Mouse (Mus musculus) gonadal fat pad, adult 2 months (tissue): ENCODE data around the gene Bex2. TPM values are rescaled to one million over a fixed set of nuclear protein-coding genes. Genes with fewer than 3 reads are reported as not detected.
"Not testable (repeated sequence)": the region's sequence is repeated elsewhere in the genome, so short reads cannot be mapped to it uniquely, and the experiment has no call there.

Experiments used
- DNase-seq: peaks from one replicate; pipeline ENCODE4 v3.0.0-alpha.2; 2012; ENCODE audit warnings: low read depth
- polyA plus RNA-seq: library from polyadenylated mRNA; depleted of rRNA; stranded (reverse); fragments of >200 nt; gene quantifications from 2 replicates; pipeline ENCODE4 v1.2.3, GENCODE M21; 2012; rRNA removed

Gene Bex2
- 18.0 and 40.5 TPM in 2 replicates for polyA plus RNA-seq

- DNase-seq = not testable (repeated sequence)
Measured at GRCm38 (mm10) chrX:136068020-136068419, at the start of gene Bex2. Bex2 (minus strand) TSS chrX:136068236.

- no peak for DNase-seq
Measured at GRCm38 (mm10) chrX:136115419-136115961, 47.5 kb upstream of the Bex2 start.

GRCm38 (mm10) chrX:136115015-136115414 is 47.0 kb upstream of the Bex2 start:
- DNase-seq = no peak

GRCm38 (mm10) chrX:136107942-136108341 is 39.9 kb upstream of the Bex2 start:
- DNase-seq = no peak

GRCm38 (mm10) chrX:136104724-136105088 is 36.7 kb upstream of the Bex2 start:
- no peak for DNase-seq

- DNase-seq = no peak
Measured at GRCm38 (mm10) chrX:136104046-136104723, 36.1 kb upstream of the Bex2 start.

- DNase-seq = no peak
Measured at GRCm38 (mm10) chrX:136094421-136094820, 26.4 kb upstream of the Bex2 start.

- no peak for DNase-seq
Measured at GRCm38 (mm10) chrX:136092497-136093279, 24.7 kb upstream of the Bex2 start.

GRCm38 (mm10) chrX:136085155-136085554 is 17.1 kb upstream of the Bex2 start, which contains the start of gene Nxf3:
Nxf3 (minus strand) TSS chrX:136085255.
- no peak for DNase-seq

- DNase-seq = not testable (repeated sequence)
Measured at GRCm38 (mm10) chrX:136067201-136067991, 640 bp downstream of the Bex2 start.

GRCm38 (mm10) chrX:136060698-136061097 is 7.3 kb downstream of the Bex2 start:
- DNase-seq = no peak

- DNase-seq = no peak
Measured at GRCm38 (mm10) chrX:136051219-136051618, 16.8 kb downstream of the Bex2 start.

- DNase-seq = no peak
Measured at GRCm38 (mm10) chrX:136047528-136047927, 20.5 kb downstream of the Bex2 start.

GRCm38 (mm10) chrX:136043726-136044125 is 24.3 kb downstream of the Bex2 start:
- no peak for DNase-seq

GRCm38 (mm10) chrX:136032799-136033763 is 35.0 kb downstream of the Bex2 start, which contains the start of gene Arxes1:
Arxes1 (plus strand) TSS chrX:136033367.
- not testable (repeated sequence) for DNase-seq

- DNase-seq = no peak
Measured at GRCm38 (mm10) chrX:136030331-136030730, 37.7 kb downstream of the Bex2 start.
